Mouse (Mus musculus) urinary bladder, postnatal 10 days (tissue): ENCODE measurements around the gene Nr2c2.
"Not testable (repeated sequence)": the region's sequence is repeated elsewhere in the genome, so short reads cannot be mapped to it uniquely, and the experiment has no call there.

Experiments used
- DNase-seq: peaks from one replicate; pipeline ENCODE4 v3.0.0; 2022; ENCODE audit warnings: low spot score

The Nr2c2 gene

GRCm38 (mm10) chr6:92091130-92091591 lies at the start of gene Nr2c2:
TSS of gene Nr2c2 (plus strand) at chr6:92091390.
- peak; percentile 62 for DNase-seq

DNA sequence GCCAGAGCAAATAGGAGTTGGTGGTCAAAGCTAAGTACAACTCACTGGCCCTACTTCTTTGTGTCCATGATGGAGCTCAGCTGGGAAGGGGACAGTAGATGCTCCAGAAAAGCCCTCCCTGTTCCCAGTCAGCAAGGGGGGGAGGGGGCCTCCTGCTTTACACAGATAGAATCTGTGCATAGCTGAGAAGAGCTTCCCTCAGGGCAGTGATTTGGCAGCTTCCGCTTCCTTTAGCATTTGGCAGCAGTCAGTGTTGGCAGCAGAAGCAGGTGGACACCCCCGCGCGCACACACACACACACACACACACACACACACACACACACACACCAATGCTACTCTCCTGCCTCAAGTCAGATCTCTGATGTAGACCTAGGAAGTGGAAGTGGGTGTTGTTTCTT lies 49.1 kb upstream of the Nr2c2 start:
- no peak for DNase-seq

GRCm38 (mm10) chr6:92042850-92043249 lies 48.3 kb upstream of the Nr2c2 start:
- DNase-seq: no peak

DNA sequence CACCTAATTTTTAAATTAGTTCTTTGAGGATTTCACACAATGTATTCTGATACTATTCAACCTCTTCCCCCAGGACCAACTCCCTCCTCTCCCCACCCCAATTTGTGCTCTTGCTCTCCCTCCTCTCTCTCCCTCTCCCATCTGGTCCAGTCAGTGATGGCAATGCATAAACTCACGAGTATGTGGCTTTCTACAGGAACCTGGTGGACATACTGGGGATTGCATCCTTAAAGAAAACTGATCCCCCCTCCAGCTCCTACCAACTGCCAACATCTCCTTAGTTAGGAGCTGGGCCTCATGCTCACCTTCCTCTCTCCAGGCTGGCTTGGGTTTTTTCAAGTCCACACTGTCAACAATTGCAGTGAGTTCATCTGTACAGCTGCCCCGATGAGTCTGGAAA lies 33.4 kb upstream of the Nr2c2 start:
- no peak for DNase-seq

DNA sequence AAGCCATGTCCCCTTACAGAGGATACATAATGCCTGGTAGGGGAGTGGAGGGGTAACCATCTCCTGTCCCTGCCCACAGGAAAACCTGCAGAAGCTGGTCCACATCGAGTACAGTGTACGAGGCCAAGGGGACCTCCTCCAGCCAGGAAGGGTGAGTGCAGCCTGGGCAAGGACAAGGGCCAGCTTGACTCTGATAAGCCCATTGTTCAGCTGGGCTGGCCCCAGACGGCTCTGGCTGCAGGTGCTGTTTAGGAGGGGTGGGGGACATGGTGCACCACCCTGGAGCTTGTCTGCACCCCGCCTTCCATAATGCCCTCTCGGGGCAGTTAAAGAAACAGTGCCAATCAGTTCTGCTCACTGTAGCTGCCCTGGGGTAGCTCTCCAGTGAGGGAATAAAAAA lies 29.5 kb upstream of the Nr2c2 start:
- DNase-seq: no peak

DNA sequence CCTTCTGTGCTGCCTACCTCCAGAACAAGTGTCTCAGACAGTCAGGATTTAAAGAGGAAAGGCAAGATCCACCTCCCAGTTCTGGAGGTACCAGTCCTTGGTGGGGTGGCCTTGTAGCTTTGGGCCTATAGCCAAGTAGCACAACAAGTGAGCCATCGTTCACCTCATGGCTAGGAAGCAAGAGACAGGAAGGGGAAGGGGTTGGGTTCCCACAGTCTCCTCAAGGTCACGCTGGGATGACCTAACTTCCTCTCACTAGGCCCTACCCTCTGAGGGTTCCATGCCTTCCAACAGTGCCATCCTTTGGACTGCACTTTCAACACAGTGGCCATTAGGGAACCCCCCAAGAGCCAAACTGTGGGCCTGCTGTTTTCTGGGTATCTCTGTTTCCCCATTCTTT lies 27.7 kb upstream of the Nr2c2 start:
- no peak for DNase-seq

DNA sequence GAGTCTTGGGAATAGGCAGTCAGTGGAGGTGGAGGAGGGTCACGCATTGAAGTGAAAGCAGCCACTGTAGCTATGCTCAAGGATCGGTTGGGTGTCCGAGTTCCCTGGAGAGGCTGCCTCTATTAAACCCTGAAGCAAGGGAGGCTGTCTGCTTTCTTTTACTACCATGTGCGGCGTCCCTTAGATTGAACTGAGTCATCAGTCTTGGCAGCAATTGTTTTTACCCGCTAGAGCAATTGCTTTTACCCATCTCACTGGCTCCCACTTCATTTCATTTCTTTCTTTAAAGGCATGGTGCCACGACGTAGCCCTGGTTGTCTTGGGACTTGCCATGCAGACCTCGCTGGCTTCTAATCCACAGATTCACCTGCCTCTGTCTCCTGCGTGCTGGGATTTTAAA lies 27.1 kb upstream of the Nr2c2 start:
- no peak for DNase-seq

- no peak for DNase-seq
These were observed 25.3 kb upstream of the Nr2c2 start for GRCm38 (mm10) chr6:92065721-92066496.

DNA sequence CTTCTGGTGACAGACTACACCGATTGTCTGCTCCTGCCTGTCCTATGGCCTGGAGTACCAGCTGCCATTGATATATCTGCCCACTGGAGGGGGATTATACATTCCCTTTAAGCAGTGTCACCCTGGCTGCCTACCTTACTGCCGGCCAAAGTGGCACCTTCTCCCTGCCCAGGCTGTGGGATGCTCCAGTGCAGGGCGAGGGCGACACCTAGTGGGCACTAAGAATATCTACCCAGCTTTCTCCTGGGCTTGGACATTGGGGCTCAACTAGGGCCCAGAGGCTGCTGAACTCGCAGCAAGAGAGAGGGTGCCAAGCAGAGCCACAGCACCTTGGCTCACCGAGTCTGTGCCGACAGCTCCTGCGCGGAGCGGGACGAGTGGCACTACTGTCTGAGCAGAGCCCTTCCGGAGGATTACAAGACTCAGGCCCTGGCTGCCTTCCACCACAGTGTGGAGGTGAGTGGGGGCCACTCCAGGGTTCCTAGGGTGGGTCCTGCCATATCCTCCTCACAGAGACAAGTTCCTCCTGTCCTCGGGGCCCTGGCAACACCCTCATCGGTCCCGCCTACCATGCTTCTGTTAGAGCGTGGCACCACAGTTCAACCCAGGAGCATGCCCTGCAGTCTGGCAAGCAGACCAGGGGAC lies 23.9 kb upstream of the Nr2c2 start:
- DNase-seq: no peak

DNA sequence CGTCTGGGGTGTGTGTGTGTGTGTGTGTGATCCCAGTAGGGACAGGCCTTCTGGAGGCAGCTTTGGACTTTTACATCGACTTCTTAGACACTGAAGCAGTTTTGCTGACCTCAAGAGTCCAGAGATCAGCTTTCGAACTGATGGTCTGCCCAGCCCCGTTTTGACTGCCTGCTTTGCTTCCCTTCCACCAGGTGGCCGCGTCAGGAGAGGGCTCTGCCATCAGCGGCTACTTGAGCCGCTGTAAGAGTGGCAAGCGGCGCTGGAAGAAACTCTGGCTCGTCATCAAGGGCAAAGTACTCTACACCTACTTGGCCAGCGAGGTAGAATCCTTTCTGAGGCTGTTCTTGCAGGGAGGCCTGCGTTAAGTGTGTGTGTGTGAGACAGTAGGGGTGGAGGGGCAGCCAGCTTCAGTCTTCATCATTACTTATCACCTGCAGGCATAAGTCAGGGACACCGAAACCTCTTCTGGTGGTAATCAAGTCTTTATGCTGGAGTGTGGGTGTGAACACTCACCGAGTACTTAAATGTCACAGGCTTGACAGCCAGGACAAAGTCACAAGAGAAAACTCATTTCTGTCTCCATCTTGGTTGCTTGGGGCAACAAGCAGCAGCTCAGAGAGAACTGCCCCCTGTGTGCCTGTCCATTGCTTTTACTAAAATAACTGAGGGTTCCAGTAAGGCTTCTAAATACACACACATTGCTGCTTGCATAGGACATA lies 19.9 kb upstream of the Nr2c2 start:
- DNase-seq: no peak

DNA sequence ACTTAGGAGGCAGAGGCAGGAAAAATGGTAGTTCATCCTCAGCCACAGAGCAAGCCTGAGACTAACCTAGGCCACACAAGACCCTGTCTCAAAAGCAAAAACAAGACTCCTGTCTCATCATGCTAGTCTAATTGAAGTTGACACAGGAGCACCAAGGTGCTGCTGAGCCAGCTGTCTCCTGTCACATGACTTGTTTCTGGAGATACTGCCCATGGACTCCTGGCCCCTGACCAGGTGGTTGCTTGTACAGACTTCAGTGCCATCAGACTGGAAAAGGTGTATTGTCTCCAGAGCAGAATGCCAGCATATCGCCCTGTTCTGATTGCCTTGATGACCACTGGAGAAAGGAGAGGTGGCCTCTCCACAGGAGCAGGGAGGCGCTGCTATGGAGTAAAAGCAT lies 10.5 kb upstream of the Nr2c2 start:
- no peak for DNase-seq

GRCm38 (mm10) chr6:92082756-92083155 lies 8.4 kb upstream of the Nr2c2 start:
- DNase-seq: no peak

DNA sequence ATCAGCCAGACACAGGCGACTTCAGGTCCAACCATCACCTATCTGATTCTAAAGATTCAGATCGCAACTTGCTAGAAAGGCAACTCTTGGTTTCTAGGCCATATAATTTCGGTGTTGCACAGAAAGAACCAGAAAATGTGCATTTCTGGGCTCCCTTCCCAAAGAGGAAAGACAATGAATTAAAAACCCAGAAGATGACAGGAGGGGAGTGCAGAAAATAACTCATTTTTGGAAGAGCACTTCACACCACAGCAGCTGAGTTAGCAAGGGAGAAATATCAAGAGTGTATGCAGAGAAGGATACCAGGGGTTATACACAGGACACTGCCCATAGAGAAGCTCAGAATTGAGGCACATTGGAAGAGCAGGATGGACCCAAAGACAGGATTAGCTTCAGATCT lies 6.3 kb upstream of the Nr2c2 start:
- no peak for DNase-seq

DNA sequence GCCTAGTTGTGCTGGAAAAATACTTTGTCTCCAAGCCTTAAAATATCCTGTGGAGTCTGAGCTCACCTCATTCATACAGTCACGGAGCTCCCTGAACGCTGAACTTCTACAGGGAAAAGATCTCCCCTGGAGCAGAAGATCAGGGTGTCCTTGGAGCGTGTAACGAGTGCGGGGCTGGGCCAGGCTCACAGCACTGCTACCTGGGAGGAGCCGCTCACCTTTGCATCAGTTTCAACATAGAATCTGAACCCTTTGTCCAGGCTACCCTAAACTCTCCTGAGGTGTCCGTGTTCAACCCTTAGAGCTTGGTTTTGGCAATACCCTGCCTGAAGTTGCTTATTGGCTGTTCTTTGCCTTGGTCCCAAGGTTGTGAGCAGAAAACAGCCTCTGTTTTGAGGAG lies 2.0 kb upstream of the Nr2c2 start:
- DNase-seq: not testable (repeated sequence)

GRCm38 (mm10) chr6:92089982-92090381 lies 1.2 kb upstream of the Nr2c2 start:
- DNase-seq: no peak

DNA sequence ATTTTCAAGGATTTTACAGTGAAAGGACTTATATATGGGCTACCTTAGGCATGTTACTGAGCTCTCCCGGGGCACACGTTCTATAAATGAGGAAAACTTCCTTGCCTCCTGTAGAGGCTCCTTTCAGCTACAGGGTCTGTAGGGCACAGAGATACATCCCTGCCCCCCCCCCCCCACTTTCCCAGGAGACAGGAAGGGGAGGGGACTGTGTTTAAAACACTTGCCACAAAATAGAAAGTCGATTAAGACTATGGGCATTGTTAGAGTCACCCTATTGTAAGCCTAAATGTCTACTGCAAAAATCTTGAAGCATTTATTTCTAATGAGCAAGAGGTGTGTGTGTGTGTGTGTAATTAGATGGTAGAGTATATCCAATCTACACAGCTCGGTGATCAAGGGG lies 693 bp upstream of the Nr2c2 start:
- no peak for DNase-seq

DNA sequence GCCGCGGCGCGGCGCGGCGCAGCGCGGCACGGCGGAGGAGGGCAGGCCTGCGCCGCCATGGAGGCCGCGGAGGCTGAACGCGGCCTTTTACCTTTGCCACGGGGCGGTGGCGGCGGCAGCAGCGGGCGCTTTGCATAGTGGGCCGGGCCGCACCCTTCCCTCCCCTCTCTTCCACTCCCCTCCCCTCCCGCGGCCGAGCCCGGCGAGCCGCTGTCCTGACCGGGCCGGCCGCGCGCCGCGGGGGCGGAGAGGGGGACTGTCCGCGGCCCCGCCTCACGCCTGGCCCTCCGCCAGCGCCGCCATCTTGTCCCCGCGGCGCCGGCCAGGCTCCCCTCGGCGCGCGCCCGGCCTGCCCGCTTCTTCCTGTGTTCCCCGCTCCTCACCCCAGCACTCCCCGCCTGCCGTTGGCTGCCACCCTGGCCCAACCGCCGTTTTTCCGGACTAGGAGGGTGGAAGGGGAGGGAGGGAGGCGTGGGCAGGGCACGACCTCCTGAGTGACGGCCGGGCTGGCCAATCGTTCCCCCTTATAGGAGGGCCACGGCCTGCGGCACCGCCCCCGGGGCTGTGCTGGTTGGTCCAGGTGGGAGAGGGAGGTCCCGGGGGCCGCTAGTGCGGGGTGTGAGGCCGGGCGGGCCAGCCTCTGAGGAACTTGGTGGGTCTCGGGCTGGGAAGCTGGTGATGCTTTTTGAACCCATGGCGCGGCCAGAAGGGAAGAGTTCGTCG lies 738 bp downstream of the Nr2c2 start:
- DNase-seq: peak; percentile 100

DNA sequence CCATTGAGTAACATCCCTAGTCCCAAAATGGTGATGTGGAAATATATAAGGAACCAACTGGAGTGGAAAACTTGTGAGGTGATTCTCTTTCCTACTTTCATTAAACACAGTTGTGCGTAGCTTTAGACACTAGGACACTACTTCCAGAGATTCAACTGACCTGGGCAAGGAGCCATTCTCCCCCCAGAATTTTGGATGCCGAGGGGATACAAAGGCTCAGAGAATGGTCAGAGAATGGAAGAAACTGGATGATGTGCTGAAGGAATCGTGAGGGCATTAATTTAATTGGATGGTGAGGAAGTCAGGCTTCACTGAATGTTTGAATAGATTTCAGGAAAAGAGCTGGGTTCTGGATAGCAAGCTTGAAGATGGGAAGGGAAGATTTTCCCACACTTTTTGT lies 1.5 kb downstream of the Nr2c2 start:
- no peak for DNase-seq

DNA sequence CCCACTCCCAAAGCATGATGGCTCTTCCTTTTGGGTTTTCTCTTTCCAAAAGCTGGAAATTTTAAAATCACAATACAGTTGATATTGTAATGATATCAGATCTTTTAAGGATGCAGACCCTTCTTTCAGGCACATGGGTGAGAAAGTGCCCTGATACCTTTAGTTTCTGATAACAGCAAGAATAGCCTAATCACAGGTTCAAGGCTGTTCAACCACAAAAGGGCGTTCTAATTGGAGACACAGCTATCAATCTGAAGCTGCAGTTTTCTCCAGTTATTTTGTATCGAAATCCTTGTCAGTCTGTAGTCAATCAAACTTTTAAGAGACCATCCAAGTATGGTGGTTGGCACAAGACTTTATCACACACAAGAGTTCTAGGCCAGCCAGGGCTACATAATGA lies 2.7 kb downstream of the Nr2c2 start:
- no peak for DNase-seq

DNA sequence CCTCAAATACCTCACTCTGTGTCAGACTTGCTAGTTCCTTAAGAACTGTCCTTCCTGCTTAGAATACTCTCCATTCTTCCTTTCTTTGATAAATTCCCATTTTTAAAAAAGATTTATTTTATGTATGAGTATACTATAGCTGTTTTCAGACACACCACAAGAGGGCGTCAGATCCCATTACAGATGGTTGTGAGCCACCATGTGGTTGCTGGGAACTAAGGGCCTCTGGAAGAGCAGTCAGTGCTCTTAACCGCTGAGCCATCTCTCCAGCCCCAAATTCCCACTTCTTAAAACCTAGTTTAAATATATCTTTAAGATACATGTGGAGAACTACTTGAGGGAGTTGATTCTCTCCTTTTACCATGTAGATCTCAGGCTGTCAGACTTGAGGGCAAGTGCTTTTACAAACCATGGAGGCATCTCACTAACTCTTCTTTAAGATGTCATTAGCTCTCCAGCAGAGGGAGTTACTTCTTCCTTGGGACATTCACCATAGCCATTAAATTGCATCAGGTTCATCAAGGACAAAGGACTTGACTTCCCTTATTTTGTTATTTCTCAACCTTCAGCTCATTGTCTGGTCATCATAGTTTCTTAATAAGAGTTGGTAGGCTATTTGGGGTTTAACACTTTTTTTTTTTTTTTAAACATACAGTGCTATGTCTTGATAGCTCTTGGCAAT lies 9.6 kb downstream of the Nr2c2 start:
- no peak for DNase-seq

DNA sequence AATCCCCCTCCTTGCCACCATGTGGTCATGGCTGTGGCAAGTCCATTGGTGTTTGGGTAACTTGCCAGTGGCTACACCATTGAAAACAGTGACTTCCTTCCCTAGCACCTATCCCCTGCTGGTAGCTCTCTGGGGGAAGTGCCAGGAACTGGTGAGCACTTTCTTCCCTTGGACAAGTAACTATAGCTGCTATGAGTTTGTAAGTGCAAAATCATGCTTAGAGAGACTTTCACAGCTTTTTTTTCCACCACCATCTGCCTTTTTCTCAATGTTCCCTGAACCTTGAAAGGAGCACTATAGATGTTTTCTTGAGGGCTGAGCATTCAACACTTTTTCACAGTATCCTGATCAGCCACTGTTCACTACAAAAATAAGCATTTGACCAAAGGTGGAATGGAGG lies 33.4 kb downstream of the Nr2c2 start:
- DNase-seq: no peak
